Mouse (Mus musculus) kidney, postnatal 10 days (tissue): ENCODE data around the gene 4933409G03Rik.
"Not testable (repeated sequence)": the region's sequence is repeated elsewhere in the genome, so short reads cannot be mapped to it uniquely, and the experiment has no call there.

ENCODE experiments used
- DNase-seq: peaks from one replicate; pipeline ENCODE4 v3.0.0; 2021; ENCODE audit warnings: mixed read lengths

The 4933409G03Rik gene

DNA sequence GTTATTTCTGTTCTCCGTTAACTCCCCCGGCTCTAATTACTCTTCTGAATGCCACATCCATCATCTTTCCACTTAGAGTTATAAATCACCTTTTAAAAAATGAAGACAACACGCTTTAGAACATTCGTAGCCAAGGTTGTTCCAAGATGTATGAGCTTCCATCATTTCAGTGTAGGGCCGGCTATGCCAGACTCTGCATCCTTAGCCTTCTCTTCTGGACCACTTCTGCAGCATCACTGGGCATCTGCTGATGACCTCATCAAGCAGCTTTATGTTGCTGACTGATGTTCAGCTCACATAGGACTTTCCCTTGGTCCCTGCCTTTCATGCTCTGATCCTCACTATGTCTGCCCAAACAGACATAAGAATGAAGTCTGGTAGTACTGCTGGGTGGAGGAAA, at the start of gene 4933409G03Rik:
4933409G03Rik (plus strand) TSS at position 301 of the 400 bp plus-strand sequence.
- DNase-seq = no peak

DNA sequence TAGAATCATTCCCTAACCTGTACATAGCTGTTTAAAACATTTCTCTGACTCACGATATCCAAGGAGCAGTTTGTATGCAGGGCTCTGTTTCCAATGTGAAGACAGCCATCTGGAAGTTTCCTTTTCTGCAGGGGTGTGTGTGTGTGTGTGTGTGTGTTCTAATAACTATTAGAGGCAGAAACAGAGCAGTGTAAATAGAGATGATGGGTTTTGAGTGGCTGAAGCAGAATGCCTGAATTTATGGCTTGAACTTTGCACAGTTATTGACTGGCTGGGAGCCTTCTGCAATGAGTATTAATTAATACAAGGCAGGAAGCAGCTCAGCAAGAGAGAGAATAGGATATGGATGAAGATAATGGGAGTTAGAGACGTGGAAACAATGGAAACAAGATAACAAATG, 38.0 kb upstream of the 4933409G03Rik start:
- DNase-seq = peak; percentile 17

DNA sequence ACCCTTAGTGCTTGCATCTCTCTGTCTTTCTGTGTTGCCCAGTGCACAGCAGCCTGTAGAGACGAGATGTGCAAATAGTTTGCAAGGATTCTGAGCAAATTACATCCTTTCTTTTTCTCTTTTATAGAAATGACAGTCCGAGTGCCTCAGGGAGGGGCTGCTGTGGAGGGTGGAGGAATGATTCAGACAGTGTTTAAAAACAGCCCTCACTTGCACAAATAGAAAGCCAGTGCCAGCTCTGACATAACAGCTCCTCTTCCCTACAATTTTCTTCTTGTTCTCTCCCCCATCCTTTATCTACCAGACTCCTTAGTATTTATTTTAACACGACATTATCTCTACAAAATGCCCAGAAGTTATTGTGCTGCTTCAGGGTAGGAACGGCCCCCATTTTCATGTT, 21.4 kb upstream of the 4933409G03Rik start:
- no peak for DNase-seq

DNA sequence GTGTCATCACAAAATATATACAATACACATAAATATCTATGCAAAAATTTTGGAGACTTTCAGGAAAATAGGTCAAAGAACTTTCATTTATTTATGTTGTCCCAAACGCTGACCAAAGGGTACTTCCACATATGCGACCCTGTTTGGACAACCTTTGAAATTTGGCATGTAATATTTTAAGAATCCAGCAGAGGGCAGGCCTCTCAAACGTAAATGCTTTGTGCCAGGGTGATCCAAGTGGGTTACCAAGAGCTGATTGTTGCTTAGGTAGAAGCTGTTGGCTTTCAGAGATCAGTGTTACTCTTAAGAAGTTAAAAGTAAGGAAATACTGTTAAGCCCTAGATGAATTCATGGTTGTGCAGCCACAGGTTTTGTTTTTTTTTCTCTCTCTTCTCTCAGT, 18.9 kb upstream of the 4933409G03Rik start:
- DNase-seq = peak; percentile 38

DNA sequence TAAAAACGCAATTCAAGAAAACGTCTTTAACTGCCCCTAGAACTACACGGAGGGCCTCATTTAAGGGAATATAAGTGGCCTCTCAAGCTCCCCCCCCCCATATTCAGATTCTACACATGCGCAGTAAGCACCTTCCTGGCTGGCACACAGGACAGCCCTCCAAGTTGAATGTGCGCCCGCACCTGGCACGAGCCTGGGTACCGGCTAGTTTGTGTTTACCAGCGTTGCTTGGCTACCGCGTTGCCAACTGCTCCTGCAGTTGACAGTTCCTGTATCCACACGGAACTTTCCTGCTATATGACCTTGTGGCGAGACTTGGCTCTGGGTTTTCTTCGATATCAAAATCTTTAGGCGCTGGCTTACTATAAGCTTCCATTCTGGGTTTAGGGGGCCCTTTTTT, 13.9 kb upstream of the 4933409G03Rik start:
- no peak for DNase-seq

DNA sequence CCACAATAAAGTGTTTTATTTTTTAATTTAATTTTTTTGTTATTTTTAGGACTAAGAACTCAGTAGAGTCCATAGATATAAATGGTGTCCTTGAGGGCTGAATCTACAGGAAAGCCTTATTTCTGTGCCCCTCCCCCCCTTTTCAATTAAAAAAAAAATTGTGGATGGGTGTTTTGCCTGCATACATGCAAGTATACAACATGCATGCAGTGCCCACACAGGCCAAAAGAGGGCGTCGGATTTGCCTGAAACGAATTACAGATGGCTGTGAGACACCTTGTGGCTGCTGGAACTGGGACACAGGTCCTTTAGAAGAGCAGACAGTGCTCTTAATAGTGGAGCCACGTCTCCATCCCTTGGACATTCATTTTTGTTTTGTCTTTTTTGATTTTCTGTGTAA, 9.9 kb upstream of the 4933409G03Rik start:
- DNase-seq = peak; percentile 54

DNA sequence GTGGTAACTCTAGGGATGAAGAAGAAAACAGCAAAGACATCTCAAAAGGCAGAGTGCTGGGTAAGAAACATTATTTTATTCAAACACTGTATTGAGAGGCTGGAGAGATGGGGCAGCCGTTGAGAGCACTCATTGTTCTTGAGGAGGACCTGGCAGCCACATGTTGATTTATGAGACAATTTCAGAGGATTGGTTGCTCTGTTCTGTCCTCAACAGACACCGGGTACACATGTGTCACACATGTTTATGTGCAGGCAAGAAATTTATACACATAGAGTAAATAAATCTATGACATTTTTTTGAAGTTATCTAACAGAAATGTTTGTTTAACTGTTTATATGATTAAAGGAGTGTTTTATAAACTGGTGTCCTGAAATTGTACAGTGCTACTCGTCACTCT, 10.6 kb downstream of the 4933409G03Rik start:
- no peak for DNase-seq

DNA sequence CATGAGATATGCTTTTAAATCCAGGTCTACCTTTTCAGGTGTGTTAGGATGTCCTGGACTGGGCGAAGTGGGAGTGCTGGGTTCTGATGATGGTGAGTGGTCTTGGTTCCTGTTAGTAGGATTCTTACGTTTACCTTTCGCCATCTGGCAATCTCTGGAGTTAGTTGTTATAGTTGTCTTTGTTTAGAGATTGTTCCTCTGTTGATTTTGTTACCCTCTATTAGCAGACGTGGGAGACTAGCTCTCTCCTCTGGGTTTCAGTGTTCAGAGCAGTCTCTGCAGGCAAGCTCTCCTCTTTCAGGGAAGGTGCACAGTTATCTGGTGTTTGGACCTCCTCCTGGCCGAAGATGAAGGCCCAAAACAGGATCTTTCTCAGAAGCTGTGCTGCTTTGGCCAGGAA, 74.0 kb downstream of the 4933409G03Rik start, which contains the start of gene 4932414N04Rik:
4932414N04Rik (plus strand) TSS at position 301 of the 400 bp plus-strand sequence.
- not testable (repeated sequence) for DNase-seq
